Mouse (Mus musculus) heart, embryonic 16.5 days (tissue): Measurements from ENCODE around the gene Hmgn3. TPM values are rescaled to one million over a fixed set of nuclear protein-coding genes. Genes with fewer than 3 reads are reported as not detected.

ENCODE experiments used
- ATAC-seq: fragments of 200-750 bp; cut with Nextera tagmentation; replicated peaks from 2 replicates; pipeline ENCODE4 v1.8.0; 2017; ENCODE audit warnings: moderate number of reproducible peaks; ENCODE audit not compliant: insufficient read depth, low FRiP score; ENCODE audit errors: extremely low read depth
- H3K27ac ChIP-seq: fragments of 300-500 bp; sonication (generic); 2 replicates; pipeline ENCODE4 v1.5.1; 2014; ENCODE audit warnings: mild to moderate bottlenecking, low read length, control low read depth, moderate library complexity
- H3K27me3 ChIP-seq: fragments of 300-500 bp; sonication (generic); 2 replicates; pipeline ENCODE4 v1.6.1; 2014; ENCODE audit warnings: low read length, mixed read lengths; ENCODE audit not compliant: control insufficient read depth, insufficient read depth
- H3K36me3 ChIP-seq: fragments of 300-500 bp; sonication (generic); 2 replicates; pipeline ENCODE4 v1.6.1; 2014; ENCODE audit not compliant: control insufficient read depth, insufficient read depth
- H3K4me1 ChIP-seq: fragments of 300-500 bp; sonication (generic); 2 replicates; pipeline ENCODE4 v1.6.1; 2014; ENCODE audit warnings: low read length, mixed read lengths; ENCODE audit not compliant: control insufficient read depth, insufficient read depth
- H3K4me2 ChIP-seq: fragments of 300-500 bp; sonication (generic); 2 replicates; pipeline ENCODE4 v1.6.1; 2014; ENCODE audit warnings: low read depth, mild to moderate bottlenecking, control low read depth, low read length
- H3K4me3 ChIP-seq: fragments of 300-500 bp; sonication (generic); 2 replicates; pipeline ENCODE4 v1.5.1; 2014; ENCODE audit warnings: mild to moderate bottlenecking, control low read depth, low read length
- H3K9ac ChIP-seq: fragments of 300-500 bp; sonication (generic); 2 replicates; pipeline ENCODE4 v1.6.1; 2014; ENCODE audit warnings: low read length, control low read depth
- H3K9me3 ChIP-seq: fragments of 300-500 bp; sonication (generic); replicated peaks from 2 replicates; pipeline ENCODE4 v1.6.1; 2016; ENCODE audit warnings: low read length; ENCODE audit not compliant: control insufficient read depth
- WGBS: fragments of 180-500 bp; shearing (Covaris S2); extraction: QIAGEN DNeasy Blood & Tissue Kit; methylation state at CpG from one replicate; pipeline ENCODE4 v1.1.7; 2014; 5-methylcytosine and 5-hydroxymethylcytosine counted together
- polyA plus RNA-seq: library from polyadenylated mRNA; unstranded; fragments of >200 nt; fragmentation: Nextera tagmentation; extraction: Ambion mirVana; gene quantifications from 2 replicates; pipeline ENCODE4 v1.2.1, GENCODE M21; 2015

Gene Hmgn3
- polyA plus RNA-seq, 1 experiment from 2014 or later = 111 TPM

- no peaks in the 10 kb centered on the region; the same call in 1 of the 2 replicates for H3K36me3 ChIP-seq
- 65% methylated on average over 3 of the region's 3 CpGs for WGBS
- no peaks in the 10 kb centered on the region for H3K27me3 ChIP-seq
- H3K27ac ChIP-seq = no peak overlapping the region
- no peaks in the 10 kb centered on the region for H3K9me3 ChIP-seq
- H3K4me2 ChIP-seq = no peak overlapping the region
- H3K4me1 ChIP-seq = peaks cover 7% of the 10 kb centered on the region
- no peak overlapping the region for H3K9ac ChIP-seq
- ATAC-seq = no peak
- H3K4me3 ChIP-seq = no peak overlapping the region
Observed at GRCm38 (mm10) chr9:83108821-83109220, 37.7 kb downstream of the Hmgn3 start.

- no peak overlapping the region for H3K4me3 ChIP-seq
- H3K27me3 ChIP-seq = no peaks in the 10 kb centered on the region
- ATAC-seq = no peak
- no peaks in the 10 kb centered on the region for H3K4me1 ChIP-seq
- H3K36me3 ChIP-seq = no peaks in the 10 kb centered on the region
- H3K4me2 ChIP-seq = no peak overlapping the region
- H3K27ac ChIP-seq = no peak overlapping the region
- no peaks in the 10 kb centered on the region for H3K9me3 ChIP-seq
- H3K9ac ChIP-seq = no peak overlapping the region
- WGBS = 82% methylated on average over 3 of the region's 3 CpGs
Observed at GRCm38 (mm10) chr9:83103785-83104184, 42.7 kb downstream of the Hmgn3 start.

DNA sequence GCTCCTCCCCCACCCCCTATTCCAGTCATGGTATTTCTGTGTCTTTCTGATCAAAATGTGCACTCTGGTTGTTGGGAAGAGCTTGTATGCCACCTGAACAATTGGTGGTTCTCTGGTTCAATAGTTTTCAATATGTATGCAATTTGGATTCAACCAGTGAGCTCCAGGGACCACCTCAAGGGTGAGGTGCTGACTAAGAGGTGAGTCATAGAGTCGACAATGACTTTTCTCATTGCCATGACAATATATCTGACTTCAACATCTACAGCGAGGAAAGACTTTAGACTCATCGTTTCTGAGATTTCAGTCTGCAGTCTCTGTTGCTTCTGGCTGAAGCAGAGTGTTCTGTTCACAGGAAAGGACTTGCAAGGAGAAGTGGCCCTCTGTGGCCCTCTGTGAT, 44.8 kb downstream of the Hmgn3 start:
- Histone ChIP-seq H3K4me2 (no peak overlapping the region), H3K4me3 (no peak overlapping the region), H3K27ac (no peak overlapping the region), H3K27me3 (no peaks in the 10 kb centered on the region), H3K4me1 (no peaks in the 10 kb centered on the region), H3K9ac (no peak overlapping the region), H3K36me3 (no peaks in the 10 kb centered on the region), H3K9me3 (no peaks in the 10 kb centered on the region)
- no peak for ATAC-seq
- 85% methylated on average over 3 of the region's 3 CpGs for WGBS

DNA sequence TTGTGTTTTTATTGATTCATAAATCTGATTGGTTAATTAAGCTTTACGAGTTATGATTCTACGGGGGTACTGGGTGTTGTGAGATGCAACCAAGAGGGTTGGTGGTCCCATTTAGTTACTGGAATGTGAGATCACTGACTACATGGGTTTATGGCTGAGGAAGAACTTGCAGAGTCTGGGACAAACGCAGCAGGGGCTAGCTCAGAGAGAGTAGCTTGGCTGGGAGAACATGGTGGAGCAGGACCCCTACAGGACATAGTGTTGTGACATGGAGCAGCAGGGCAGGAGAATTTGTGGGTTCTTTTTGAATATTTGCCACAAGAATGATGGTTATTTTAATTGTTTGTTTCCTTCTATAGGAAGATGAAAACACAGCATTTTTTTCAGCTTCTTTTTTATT, 45.7 kb downstream of the Hmgn3 start:
- no peaks in the 10 kb centered on the region for H3K9me3 ChIP-seq
- ATAC-seq = no peak

DNA sequence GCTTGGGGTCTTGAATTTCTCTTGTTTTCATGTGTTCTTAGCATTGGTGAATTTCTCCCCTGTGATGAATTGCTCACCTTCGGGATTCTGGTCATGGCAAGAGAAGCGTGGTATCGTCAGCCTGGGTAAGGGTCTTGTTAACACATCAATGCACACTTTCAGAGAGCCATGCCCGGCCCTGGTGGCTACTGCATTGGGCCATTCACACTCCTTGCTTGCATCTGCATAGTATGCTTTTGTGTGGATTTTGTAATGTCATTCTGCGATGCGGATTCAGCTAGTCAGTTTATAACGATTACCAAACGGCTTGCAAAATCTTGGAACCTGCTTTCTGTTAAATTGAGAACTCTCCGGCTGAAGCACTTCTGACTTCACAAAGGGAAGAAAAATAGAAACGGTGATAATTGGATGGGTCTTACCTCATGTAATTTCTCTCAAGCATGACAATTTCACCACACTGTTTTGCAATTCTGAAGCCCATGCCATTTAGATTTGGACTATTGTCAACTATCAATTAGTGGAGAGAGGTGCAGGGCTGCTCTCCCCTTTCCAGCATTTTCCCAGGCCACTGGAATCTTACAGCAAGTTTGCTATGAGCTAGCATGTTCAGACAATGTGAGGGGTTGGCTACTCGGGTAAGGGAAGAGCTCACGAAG, 47.7 kb downstream of the Hmgn3 start:
- H3K4me3 ChIP-seq = no peak overlapping the region
- H3K27ac ChIP-seq = no peak overlapping the region
- H3K36me3 ChIP-seq = no peaks in the 10 kb centered on the region
- ATAC-seq = no peak
- H3K27me3 ChIP-seq = no peaks in the 10 kb centered on the region
- H3K4me2 ChIP-seq = no peak overlapping the region
- no peaks in the 10 kb centered on the region for H3K9me3 ChIP-seq
- WGBS = 78% methylated on average over 12 of the region's 12 CpGs
- no peak overlapping the region for H3K9ac ChIP-seq
- no peaks in the 10 kb centered on the region for H3K4me1 ChIP-seq

More for the DNA sequence above, 45.7 kb downstream of the Hmgn3 start:
- H3K4me1 ChIP-seq = no peaks in the 10 kb centered on the region
- no peaks in the 10 kb centered on the region for H3K27me3 ChIP-seq
- H3K4me3 ChIP-seq = no peak overlapping the region
- H3K36me3 ChIP-seq = no peaks in the 10 kb centered on the region
- WGBS = 85% methylated on average over 3 of the region's 3 CpGs
- no peak overlapping the region for H3K9ac ChIP-seq
- H3K27ac ChIP-seq = no peak overlapping the region
- no peak overlapping the region for H3K4me2 ChIP-seq

DNA sequence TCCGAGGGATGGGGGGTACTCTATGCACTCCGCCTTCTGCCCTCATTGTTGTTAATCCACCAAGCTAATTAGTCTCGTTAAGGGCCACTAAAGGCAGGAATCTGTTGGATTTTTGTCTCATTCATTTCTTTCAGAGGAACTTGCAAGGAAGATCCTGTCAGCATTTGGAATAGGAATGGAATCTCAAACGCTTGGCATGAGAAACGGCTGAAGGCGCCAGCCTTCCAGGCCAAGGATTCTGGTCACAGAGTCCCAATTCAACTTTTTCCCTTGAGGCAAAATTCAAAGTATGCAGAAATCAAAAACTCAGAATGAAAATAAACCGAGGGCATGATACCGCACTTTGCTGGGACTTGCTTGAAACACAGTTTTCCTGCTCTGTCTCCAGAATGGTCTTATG, 48.7 kb downstream of the Hmgn3 start:
- WGBS = 71% methylated on average over 8 of the region's 8 CpGs
- ATAC-seq = no peak

GRCm38 (mm10) chr9:83094649-83095336, 51.7 kb downstream of the Hmgn3 start:
- no peak for ATAC-seq

More for the DNA sequence above, 48.7 kb downstream of the Hmgn3 start:
- H3K27ac ChIP-seq = no peak overlapping the region
- no peaks in the 10 kb centered on the region for H3K4me1 ChIP-seq
- H3K36me3 ChIP-seq = no peaks in the 10 kb centered on the region
- H3K9ac ChIP-seq = no peak overlapping the region
- H3K4me2 ChIP-seq = no peak overlapping the region
- H3K4me3 ChIP-seq = no peak overlapping the region
- no peaks in the 10 kb centered on the region for H3K27me3 ChIP-seq
- no peaks in the 10 kb centered on the region for H3K9me3 ChIP-seq

DNA sequence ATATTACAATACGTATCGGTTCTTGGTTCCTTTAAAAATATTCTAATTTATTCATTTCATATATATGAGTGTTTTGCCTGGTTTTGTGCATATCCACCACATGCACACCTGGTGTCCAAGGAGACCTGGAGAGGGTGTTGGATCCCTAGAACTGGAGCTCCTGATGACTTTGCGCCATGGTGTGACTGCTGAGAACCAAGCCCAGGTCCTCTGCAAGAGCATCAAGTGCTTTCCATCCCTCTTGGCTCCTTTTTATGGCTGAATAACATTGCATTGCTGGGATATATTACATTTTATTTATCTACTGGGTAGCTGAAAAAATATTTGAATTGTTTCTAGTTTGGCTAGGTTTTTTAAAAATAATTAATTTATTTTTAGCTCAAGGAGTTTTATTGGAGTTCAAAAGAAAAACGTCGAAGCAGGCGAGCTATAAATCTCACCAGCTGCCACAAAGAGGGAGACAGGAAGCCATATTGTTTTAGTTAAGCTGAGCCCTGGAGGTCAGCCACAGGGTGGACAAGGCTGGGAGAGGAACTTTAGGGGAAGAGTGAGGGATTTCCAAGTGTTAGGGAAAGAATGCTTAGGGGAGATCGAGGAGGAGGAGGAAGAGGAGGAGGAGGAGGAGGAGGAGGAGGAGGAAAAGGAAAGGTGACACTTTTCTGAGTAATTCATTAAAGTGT, 62.6 kb downstream of the Hmgn3 start:
- Histone ChIP-seq H3K4me2 (no peak overlapping the region), H3K27ac (no peak overlapping the region), H3K9me3 (no peaks in the 10 kb centered on the region), H3K27me3 (no peaks in the 10 kb centered on the region), H3K36me3 (no peaks in the 10 kb centered on the region), H3K9ac (no peak overlapping the region), H3K4me1 (no peaks in the 10 kb centered on the region), H3K4me3 (no peak overlapping the region)
- ATAC-seq = no peak
- 75% methylated on average over 7 of the region's 7 CpGs for WGBS

More at GRCm38 (mm10) chr9:83094649-83095336, 51.7 kb downstream of the Hmgn3 start:
- H3K4me1 ChIP-seq = no peaks in the 10 kb centered on the region
- no peak overlapping the region for H3K4me3 ChIP-seq
- H3K9me3 ChIP-seq = no peaks in the 10 kb centered on the region
- H3K36me3 ChIP-seq = no peaks in the 10 kb centered on the region
- no peaks in the 10 kb centered on the region for H3K27me3 ChIP-seq
- no peak overlapping the region for H3K27ac ChIP-seq
- 68% methylated on average over 3 of the region's 3 CpGs for WGBS
- no peak overlapping the region for H3K4me2 ChIP-seq
- no peak overlapping the region for H3K9ac ChIP-seq

- 79% methylated on average over 5 of the region's 5 CpGs for WGBS
- ATAC-seq = no peak
- Histone ChIP-seq H3K4me2 (no peak overlapping the region), H3K27ac (no peak overlapping the region), H3K9me3 (no peaks in the 10 kb centered on the region), H3K4me3 (no peak overlapping the region), H3K9ac (no peak overlapping the region), H3K27me3 (no peaks in the 10 kb centered on the region), H3K4me1 (no peaks in the 10 kb centered on the region), H3K36me3 (no peaks in the 10 kb centered on the region)
Observed at GRCm38 (mm10) chr9:83083091-83083490, 63.4 kb downstream of the Hmgn3 start.
